Mouse (Mus musculus): ENCODE measurements around the gene Mapk11.

- no peak for TF ChIP-seq CTCF (IDR thresholded peaks at IDR 0.05; ENCODE audit: extremely low read depth, insufficient read depth, insufficient read length, insufficient replicate concordance)
- no peak for TF ChIP-seq POLR2A (IDR thresholded peaks at IDR 0.05; ENCODE audit: low read depth, low read length)
Measured at GRCm38 (mm10) chr15:89148496-89149270, 745 bp downstream of the Mapk11 start.

All from spleen, adult 2 months (tissue).